Mouse (Mus musculus) brain, embryonic 14.5 days (tissue): Measurements from ENCODE around the gene Hoxa4.

Experiments used
- CTCF ChIP-seq: fragments of 200-500 bp; IDR thresholded peaks from 2 replicates; pipeline ENCODE4 v1.5.1; 2012; ENCODE audit warnings: inconsistent platforms, mild to moderate bottlenecking, moderate library complexity, borderline replicate concordance; ENCODE audit not compliant: insufficient read depth, insufficient read length; ENCODE audit errors: extremely low read depth
- POLR2A ChIP-seq: fragments of 200-500 bp; IDR thresholded peaks from 2 replicates; pipeline ENCODE4 v1.6.1; 2012; ENCODE audit warnings: mild to moderate bottlenecking, inconsistent platforms, borderline replicate concordance; ENCODE audit not compliant: poor library complexity, insufficient read depth, insufficient read length, severe bottlenecking; ENCODE audit errors: extremely low read depth

DNA sequence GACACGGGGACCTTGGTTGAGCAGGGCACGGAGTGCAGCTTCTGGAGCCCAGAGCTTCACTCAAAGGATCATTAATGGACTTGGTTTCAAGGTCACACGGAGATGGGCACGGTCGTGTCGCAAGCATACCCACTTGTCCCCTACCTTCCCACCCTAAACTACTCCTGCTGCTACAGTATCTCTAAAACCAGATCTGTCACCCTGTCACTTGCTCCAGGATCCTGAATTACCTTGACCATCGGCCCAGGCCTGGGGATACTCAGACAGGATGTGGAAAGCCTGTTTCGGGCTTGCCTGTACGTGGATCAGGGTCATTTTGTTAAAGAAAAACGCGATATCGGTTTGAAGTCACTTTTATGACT lies 18.1 kb upstream of the Hoxa4 start:
- TF ChIP-seq CTCF (no peak), POLR2A (no peak)
